Mouse (Mus musculus): ENCODE measurements around the gene Ddx49.

GRCm38 (mm10) chr8:70315624-70316510 lies 13.6 kb upstream of the Ddx49 start, which contains the start of gene Cers1:
- TF ChIP-seq CTCF (IDR thresholded peaks at IDR 0.05; ENCODE audit: borderline replicate concordance, insufficient read depth, low read length) (no peak), POLR2A (IDR thresholded peaks at IDR 0.05; ENCODE audit: low read depth, low read length) (peak; percentile 60; the same call in 1 of the 2 replicates)

Data from embryonic fibroblast, embryonic 13.5 days (primary cell).